Mouse (Mus musculus): ENCODE measurements around the gene Nob1. TPM values are rescaled to one million over a fixed set of nuclear protein-coding genes. Genes with fewer than 3 reads are reported as not detected.

Gene Nob1
- polyA plus RNA-seq, 1 experiment from 2014 or later, result 74.0 TPM

DNA sequence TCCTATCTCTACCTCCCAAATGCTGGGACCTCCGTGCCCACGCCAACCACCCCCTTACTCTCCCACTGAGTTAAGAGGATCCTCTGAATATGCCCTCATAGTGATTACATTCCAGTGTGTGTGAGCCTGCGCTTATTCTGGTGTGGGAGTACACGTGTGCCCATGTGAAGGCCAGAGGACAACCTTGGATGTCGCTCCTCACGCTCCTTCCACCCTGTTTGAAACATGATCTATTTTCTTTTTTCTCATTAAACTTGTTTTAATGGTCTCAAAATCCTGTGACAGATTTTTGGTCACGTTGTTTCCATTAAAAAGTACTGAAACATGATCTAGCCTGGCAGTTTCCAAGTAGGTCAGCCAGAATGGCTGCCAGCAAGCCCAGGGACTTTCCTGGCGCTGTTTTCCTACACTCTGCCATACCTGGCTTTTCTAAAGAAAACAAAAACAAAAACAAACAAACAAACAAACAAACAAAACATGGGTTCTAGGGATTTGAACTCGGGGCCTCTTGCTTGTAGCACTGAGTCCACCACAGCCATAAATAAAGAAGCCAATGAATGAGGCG lies 28.7 kb downstream of the Nob1 start:
- WGBS, result 90% methylated on average over 10 of the region's 10 CpGs
- no peak for ATAC-seq (ENCODE audit: low FRiP score)
- no peak overlapping the region for H3K9ac ChIP-seq
- no peaks in the 10 kb centered on the region for H3K36me3 ChIP-seq
- H3K4me1 ChIP-seq (replicated peaks), result no peaks in the 10 kb centered on the region
- H3K4me3 ChIP-seq, result no peak overlapping the region
- H3K27ac ChIP-seq, result no peak overlapping the region
- no peaks in the 10 kb centered on the region for H3K27me3 ChIP-seq
- H3K4me2 ChIP-seq, result no peak overlapping the region
- H3K9me3 ChIP-seq, result no peaks in the 10 kb centered on the region

- ATAC-seq (ENCODE audit: low FRiP score), result no peak
- no peak overlapping the region for H3K4me3 ChIP-seq
- H3K9ac ChIP-seq, result no peak overlapping the region
- H3K9me3 ChIP-seq, result no peaks in the 10 kb centered on the region
- H3K27me3 ChIP-seq, result no peaks in the 10 kb centered on the region
- H3K36me3 ChIP-seq, result no peaks in the 10 kb centered on the region
- H3K4me2 ChIP-seq, result no peak overlapping the region
- H3K4me1 ChIP-seq (replicated peaks), result no peaks in the 10 kb centered on the region
- no peak overlapping the region for H3K27ac ChIP-seq
These were observed 29.5 kb downstream of the Nob1 start for GRCm38 (mm10) chr8:107395397-107395796.

DNA sequence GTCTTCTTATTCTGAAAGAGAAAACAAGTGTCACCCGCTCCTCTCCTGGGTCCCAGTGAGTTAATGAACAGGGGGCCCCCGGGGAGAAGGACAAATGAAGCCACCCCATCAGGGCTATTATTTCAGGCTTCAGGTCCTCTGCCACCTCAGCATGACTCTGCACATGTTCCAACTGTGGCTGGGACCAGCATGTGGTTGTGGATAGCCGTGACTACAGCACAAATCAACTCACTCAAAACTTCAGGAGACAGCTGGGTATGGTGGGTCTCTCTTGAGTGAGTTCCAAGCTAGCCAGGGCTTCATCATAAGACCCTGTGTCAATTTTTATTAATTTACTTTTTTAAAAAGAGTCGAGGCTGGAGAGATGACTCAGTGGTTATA lies 33.7 kb downstream of the Nob1 start:
- no peak overlapping the region for H3K27ac ChIP-seq
- H3K36me3 ChIP-seq, result no peaks in the 10 kb centered on the region
- H3K4me1 ChIP-seq (replicated peaks), result 0 out of 2 replicates have a peak, but pooled peaks cover 4% of the 10 kb centered on the region
- H3K9ac ChIP-seq, result no peak overlapping the region
- no peaks in the 10 kb centered on the region for H3K9me3 ChIP-seq
- 62% methylated on average over 4 of the region's 4 CpGs for WGBS
- no peaks in the 10 kb centered on the region for H3K27me3 ChIP-seq
- no peak for ATAC-seq (ENCODE audit: low FRiP score)
- H3K4me2 ChIP-seq, result no peak overlapping the region
- no peak overlapping the region for H3K4me3 ChIP-seq

DNA sequence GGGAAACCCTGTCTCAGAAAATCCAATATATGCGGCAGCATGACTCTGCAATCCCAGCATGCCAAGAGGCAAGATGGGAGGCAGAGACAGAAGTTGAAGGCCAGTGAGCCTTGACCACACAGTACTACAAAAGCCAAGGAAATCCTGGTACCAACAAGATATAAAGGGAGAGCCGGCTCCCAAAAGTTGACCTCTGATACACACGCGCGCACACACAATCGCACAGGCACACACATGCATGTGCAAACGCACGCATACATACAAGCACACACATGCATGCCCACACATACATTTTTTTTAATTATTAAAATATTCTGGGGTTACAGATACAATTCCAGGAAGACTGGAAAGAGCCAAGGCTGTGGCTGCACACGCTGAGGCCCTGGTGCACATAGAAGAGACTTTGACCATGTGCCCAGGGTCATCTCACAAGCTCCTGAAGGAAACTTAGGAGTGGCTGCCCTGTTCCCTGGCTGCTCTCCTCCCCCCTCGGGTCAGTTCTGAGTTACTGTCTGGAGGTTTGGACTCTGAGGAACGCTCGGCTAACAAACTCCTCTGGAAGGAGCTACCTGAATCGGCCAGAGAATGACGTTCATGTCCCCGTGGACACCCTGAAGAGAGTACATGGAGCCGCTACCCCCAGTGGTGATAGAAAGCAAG lies 34.2 kb downstream of the Nob1 start:
- no peak overlapping the region for H3K27ac ChIP-seq
- no peaks in the 10 kb centered on the region for H3K9me3 ChIP-seq
- no peaks in the 10 kb centered on the region for H3K36me3 ChIP-seq
- 0 out of 2 replicates have a peak, but pooled peaks cover 4% of the 10 kb centered on the region for H3K4me1 ChIP-seq (replicated peaks)
- no peaks in the 10 kb centered on the region for H3K27me3 ChIP-seq
- no peak overlapping the region for H3K4me2 ChIP-seq
- no peak overlapping the region for H3K9ac ChIP-seq
- no peak overlapping the region for H3K4me3 ChIP-seq
- 92% methylated on average over 16 of the region's 16 CpGs for WGBS
- no peak for ATAC-seq (ENCODE audit: low FRiP score)

GRCm38 (mm10) chr8:107389557-107389956 lies 35.3 kb downstream of the Nob1 start:
- Histone ChIP-seq H3K27me3 (no peaks in the 10 kb centered on the region), H3K4me1 (replicated peaks) (0 out of 2 replicates have a peak, but pooled peaks cover 4% of the 10 kb centered on the region), H3K4me3 (no peak overlapping the region), H3K9me3 (no peaks in the 10 kb centered on the region), H3K9ac (no peak overlapping the region), H3K4me2 (no peak overlapping the region), H3K27ac (no peak overlapping the region), H3K36me3 (no peaks in the 10 kb centered on the region)
- 72% methylated on average over 8 of the region's 8 CpGs for WGBS
- ATAC-seq (ENCODE audit: low FRiP score), result peak; percentile 59

GRCm38 (mm10) chr8:107387861-107388260 lies 37.0 kb downstream of the Nob1 start:
- Histone ChIP-seq H3K4me2 (no peak overlapping the region), H3K36me3 (no peaks in the 10 kb centered on the region), H3K4me1 (replicated peaks) (0 out of 2 replicates have a peak, but pooled peaks cover 4% of the 10 kb centered on the region), H3K9me3 (no peaks in the 10 kb centered on the region), H3K27me3 (no peaks in the 10 kb centered on the region), H3K9ac (no peak overlapping the region), H3K27ac (no peak overlapping the region), H3K4me3 (no peak overlapping the region)
- WGBS, result 73% methylated on average over 5 of the region's 5 CpGs
- no peak for ATAC-seq (ENCODE audit: low FRiP score)

GRCm38 (mm10) chr8:107386642-107387041 lies 38.2 kb downstream of the Nob1 start:
- H3K9me3 ChIP-seq, result no peaks in the 10 kb centered on the region
- no peak overlapping the region for H3K4me2 ChIP-seq
- ATAC-seq (ENCODE audit: low FRiP score), result no peak
- H3K4me3 ChIP-seq, result no peak overlapping the region
- H3K36me3 ChIP-seq, result no peaks in the 10 kb centered on the region
- 35% methylated on average over 3 of the region's 3 CpGs for WGBS
- H3K27me3 ChIP-seq, result no peaks in the 10 kb centered on the region
- H3K27ac ChIP-seq, result no peak overlapping the region
- 0 out of 2 replicates have a peak, but pooled peaks cover 4% of the 10 kb centered on the region for H3K4me1 ChIP-seq (replicated peaks)
- H3K9ac ChIP-seq, result no peak overlapping the region

DNA sequence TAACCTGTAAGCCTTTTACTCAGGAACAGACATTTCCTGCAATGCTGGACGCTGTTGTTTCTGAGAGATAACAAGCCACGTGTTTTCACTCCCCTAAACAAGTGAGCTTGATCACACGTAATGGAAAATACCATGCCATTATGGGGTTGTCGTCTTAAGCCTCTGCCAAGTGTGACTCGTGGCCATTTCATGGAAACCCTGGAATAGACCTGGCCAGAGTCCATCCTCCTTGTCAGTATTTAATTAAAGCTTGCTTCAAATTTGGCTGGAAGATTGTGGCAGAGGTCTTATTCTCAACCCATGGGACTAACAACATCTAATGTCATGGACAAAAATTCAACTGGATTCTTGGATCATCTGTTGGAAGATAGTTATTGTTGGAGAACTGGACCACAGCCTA lies 38.7 kb downstream of the Nob1 start:
- Histone ChIP-seq H3K4me2 (no peak overlapping the region), H3K9me3 (no peaks in the 10 kb centered on the region), H3K27ac (no peak overlapping the region), H3K27me3 (no peaks in the 10 kb centered on the region), H3K4me3 (no peak overlapping the region), H3K4me1 (replicated peaks) (0 out of 2 replicates have a peak, but pooled peaks cover 4% of the 10 kb centered on the region), H3K9ac (no peak overlapping the region), H3K36me3 (peaks cover under 1% of the 10 kb centered on the region; the same call in 1 of the 2 replicates)
- no peak for ATAC-seq (ENCODE audit: low FRiP score)
- 67% methylated on average over 5 of the region's 5 CpGs for WGBS

- no peak for ATAC-seq (ENCODE audit: low FRiP score)
- Histone ChIP-seq H3K27me3 (no peaks in the 10 kb centered on the region), H3K4me2 (no peak overlapping the region), H3K4me3 (no peak overlapping the region), H3K27ac (no peak overlapping the region), H3K9me3 (no peaks in the 10 kb centered on the region), H3K9ac (no peak overlapping the region), H3K4me1 (replicated peaks) (0 out of 2 replicates have a peak, but pooled peaks cover 4% of the 10 kb centered on the region), H3K36me3 (peaks cover 10% of the 10 kb centered on the region)
- WGBS, result 75% methylated on average over 2 of the region's 2 CpGs
These were observed 39.8 kb downstream of the Nob1 start for GRCm38 (mm10) chr8:107385063-107385462.

DNA sequence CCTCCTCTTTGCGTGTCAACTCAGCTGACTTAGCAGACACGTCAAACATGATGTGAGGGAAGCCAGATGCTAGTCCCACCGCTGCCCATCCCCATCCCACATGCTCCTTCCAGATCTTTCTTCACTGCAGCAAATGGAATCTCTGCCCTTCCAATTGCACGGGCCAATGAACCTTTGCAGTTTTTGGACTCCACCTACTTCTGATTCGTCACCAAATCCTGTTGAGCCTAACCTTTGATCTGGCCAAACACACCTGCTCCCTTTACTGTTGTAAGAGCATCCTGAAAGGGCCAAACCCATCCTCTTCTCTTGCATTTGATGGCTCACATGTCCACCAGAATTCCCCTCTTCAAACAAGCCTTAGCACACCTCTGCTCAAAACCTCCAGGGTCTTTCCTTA lies 40.2 kb downstream of the Nob1 start:
- Histone ChIP-seq H3K27me3 (no peaks in the 10 kb centered on the region), H3K4me3 (no peak overlapping the region), H3K4me1 (replicated peaks) (0 out of 2 replicates have a peak, but pooled peaks cover 1% of the 10 kb centered on the region), H3K4me2 (no peak overlapping the region), H3K9ac (no peak overlapping the region), H3K9me3 (no peaks in the 10 kb centered on the region), H3K36me3 (peaks cover 12% of the 10 kb centered on the region), H3K27ac (no peak overlapping the region)
- WGBS, result 69% methylated on average over 5 of the region's 5 CpGs
- no peak for ATAC-seq (ENCODE audit: low FRiP score)

DNA sequence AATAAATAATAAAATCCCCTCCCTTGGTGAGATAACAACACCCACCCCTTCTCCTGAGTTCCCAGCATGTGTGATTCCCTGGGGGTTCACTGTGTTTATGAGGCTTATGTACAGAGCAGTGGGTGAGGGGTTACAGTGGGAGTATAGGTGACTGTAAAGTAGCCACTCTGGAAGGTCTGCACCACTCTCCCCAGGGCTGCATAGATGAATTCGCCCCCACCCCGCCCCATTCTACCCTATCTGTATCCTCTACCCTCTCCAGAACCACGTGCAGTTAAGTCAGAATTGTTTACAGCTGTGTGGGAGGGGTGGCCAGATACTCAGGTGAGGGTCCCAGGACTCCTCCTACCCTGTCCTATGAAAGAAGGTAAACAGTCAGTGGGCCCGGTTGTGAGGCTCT lies 42.0 kb downstream of the Nob1 start:
- H3K27me3 ChIP-seq, result no peaks in the 10 kb centered on the region
- no peak overlapping the region for H3K27ac ChIP-seq
- 72% methylated on average over 4 of the region's 4 CpGs for WGBS
- ATAC-seq (ENCODE audit: low FRiP score), result no peak
- H3K9ac ChIP-seq, result no peak overlapping the region
- H3K4me2 ChIP-seq, result no peak overlapping the region
- H3K36me3 ChIP-seq, result peaks cover 29% of the 10 kb centered on the region
- no peak overlapping the region for H3K4me3 ChIP-seq
- no peaks in the 10 kb centered on the region for H3K9me3 ChIP-seq
- no peaks in the 10 kb centered on the region for H3K4me1 ChIP-seq (replicated peaks)

GRCm38 (mm10) chr8:107381666-107382065 lies 43.2 kb downstream of the Nob1 start:
- H3K27ac ChIP-seq, result no peak overlapping the region
- no peaks in the 10 kb centered on the region for H3K9me3 ChIP-seq
- H3K36me3 ChIP-seq, result peaks cover 31% of the 10 kb centered on the region
- no peak overlapping the region for H3K4me2 ChIP-seq
- no peaks in the 10 kb centered on the region for H3K4me1 ChIP-seq (replicated peaks)
- no peak overlapping the region for H3K9ac ChIP-seq
- 96% methylated on average over 4 of the region's 4 CpGs for WGBS
- no peaks in the 10 kb centered on the region for H3K27me3 ChIP-seq
- no peak overlapping the region for H3K4me3 ChIP-seq
- ATAC-seq (ENCODE audit: low FRiP score), result no peak

DNA sequence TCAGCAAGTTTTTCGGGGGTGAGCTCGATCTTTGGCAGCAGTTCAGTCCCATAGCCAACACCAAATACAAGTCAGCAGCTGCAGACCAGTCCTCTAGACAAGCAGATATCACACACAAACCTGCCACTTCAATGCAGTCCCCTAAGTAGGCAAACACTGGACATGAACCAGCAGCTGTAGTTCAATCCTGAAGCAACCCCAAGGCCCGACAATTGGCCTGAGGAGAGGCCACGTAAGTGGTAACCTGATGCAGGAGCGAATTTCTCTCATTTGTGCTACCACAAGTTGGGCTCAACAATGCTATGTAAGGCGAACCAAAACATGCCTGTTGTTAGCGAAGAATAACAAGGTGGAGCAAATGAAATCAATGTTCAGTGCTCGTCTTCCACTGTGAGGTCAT lies 44.1 kb downstream of the Nob1 start:
- Histone ChIP-seq H3K36me3 (peaks cover 31% of the 10 kb centered on the region), H3K9ac (no peak overlapping the region), H3K4me1 (replicated peaks) (no peaks in the 10 kb centered on the region), H3K9me3 (no peaks in the 10 kb centered on the region), H3K4me3 (no peak overlapping the region), H3K4me2 (no peak overlapping the region), H3K27me3 (no peaks in the 10 kb centered on the region), H3K27ac (no peak overlapping the region)
- WGBS, result 95% methylated on average over 8 of the region's 8 CpGs
- no peak for ATAC-seq (ENCODE audit: low FRiP score)

Measured in hindbrain, embryonic 13.5 days (tissue).